Mouse (Mus musculus): Measurements from ENCODE around the gene Magi2.

Magi2 gene

DNA sequence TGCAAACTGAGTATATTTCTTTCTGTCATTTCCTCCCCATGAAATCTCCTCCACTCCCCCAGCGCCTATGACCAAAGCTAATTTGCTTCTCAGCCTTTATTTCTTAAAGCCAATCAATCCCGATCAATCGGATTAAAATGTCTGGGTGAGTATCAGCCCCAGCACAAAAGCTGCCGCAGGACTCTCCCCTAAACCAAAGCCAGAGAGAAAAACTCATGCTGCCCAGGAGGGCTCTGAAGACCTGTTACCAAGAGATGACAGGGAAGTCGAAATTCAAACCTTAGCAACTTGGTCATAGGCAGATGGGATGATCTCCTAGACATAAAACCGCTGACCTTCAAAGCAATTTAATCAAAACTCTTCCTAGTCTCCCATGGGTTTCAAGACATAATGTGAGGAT lies 754.7 kb downstream of the Magi2 start:
- DNase-seq: no peak

DNA sequence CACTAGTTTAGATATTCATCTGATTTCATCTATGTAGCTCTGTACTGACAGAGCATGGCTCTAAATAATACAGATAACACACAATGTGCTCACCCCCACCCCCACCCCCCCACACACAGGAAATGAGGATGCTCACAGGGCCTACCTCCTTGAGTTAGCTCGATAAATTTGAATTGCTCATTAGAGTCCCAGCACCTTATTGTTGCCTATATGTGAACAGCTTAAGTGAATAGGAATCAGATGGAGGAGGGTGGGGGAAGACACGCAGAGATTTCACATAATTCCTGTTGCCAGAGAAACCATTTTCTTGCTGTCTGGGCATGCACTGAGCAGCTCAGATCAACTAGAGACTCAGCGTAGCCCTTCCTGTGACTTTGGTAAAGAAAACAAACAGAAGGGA lies 755.2 kb downstream of the Magi2 start:
- no peak for DNase-seq

GRCm38 (mm10) chr5:19999486-19999885 lies 772.6 kb downstream of the Magi2 start:
- no peak for DNase-seq

DNA sequence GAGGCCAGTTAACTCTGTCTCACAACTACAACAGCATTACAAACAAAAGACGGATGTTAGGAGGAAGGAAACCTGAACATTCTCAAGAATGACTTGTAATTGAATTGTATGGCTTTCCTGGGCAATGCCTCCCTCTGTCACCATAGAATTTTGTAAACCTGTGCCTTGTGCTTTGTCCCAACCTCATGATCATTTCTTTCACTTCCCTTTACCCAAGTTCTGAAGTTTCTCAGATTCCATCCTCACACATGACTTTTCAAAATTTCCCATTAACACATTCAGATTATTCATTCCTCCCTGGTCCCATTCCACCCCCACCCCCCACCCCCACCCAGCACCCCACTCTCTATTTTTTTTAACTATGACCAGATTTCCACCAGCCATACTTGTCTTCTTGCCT lies 773.1 kb downstream of the Magi2 start:
- DNase-seq: no peak

GRCm38 (mm10) chr5:20006616-20007015 lies 779.8 kb downstream of the Magi2 start:
- DNase-seq: no peak

DNA sequence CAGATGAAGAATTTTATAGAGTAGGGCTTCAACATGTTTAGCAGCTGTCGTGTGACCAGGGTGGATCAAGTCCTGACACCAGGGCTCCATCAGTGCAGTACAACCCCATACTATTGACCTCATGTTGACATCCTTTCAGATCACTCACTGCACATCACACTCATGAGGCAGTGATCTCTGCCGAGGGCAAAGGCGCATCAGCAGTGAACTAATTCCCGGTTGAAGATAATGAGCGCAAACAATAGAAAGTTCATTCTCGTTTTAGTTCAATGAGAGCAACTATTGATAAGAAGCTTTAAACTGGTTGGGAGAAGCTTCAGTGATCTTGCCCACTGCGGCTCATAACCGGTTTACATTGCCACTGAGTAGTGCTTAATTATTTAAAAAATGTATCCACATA lies 780.4 kb downstream of the Magi2 start:
- no peak for DNase-seq

GRCm38 (mm10) chr5:20010210-20010609 lies 783.4 kb downstream of the Magi2 start:
- DNase-seq: no peak

- no peak for DNase-seq
Observed at GRCm38 (mm10) chr5:20018063-20018462, 791.2 kb downstream of the Magi2 start.

DNA sequence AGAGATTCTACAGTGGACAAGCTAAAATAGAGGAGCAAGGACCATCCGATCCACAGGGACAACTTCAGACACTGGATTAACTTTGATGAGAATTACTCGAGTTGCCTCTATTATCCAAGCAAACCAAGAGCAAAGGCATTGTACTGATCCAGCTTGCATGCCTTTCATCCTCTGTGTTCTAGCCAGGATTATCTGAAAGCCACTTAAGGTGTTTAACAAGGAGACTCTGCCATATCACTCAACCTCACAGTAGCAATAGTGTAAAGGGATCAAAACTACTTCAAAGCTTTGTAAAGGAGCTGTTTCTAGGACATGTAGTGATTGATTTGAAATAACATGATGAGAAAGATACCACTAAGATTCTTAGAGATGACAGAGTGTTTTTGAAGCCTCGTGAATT lies 819.8 kb downstream of the Magi2 start:
- DNase-seq: no peak

- DNase-seq: no peak
Observed at GRCm38 (mm10) chr5:20048386-20048785, 821.5 kb downstream of the Magi2 start.

DNA sequence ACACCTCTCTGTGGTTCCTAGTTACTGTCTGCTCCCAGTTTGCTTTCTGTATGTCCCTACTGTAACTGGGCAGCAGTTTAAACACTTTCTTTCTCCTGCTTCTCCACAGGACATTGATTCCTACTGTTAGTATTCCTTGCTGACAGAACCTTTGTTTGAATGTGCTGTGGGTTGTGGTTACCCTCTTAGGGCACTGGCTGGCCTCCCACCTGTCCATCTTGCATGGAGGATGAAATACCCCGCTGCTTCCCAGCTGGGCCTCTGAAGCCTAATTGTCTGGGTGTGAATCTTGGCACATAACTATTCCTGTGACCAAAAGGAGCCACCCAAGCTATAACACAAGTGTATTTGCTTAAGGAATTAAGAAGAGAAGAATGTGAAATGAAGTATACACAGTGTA lies 823.4 kb downstream of the Magi2 start:
- DNase-seq: no peak

GRCm38 (mm10) chr5:20055000-20055399 lies 828.2 kb downstream of the Magi2 start:
- DNase-seq: no peak

- DNase-seq: no peak
Observed at GRCm38 (mm10) chr5:20056074-20056842, 829.4 kb downstream of the Magi2 start.

DNA sequence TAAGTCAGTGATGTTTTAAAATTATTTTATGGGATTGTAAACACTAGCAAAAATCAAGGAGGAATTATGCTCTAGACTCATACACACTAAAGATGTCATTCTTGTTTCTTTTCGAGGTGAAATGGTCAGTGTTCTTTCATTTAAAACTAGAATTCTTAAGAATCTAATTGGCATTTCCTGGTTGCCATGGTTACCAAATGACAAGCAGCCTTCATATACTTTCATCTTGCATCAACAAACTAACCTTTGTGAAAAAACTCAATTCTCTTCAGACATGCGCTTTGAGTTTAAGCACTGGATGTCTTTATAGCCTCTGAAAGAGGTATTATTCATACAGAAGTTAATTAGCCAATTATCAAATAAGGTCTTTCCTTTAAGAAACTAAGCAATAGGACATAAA lies 830.0 kb downstream of the Magi2 start:
- DNase-seq: no peak

- no peak for DNase-seq
Observed at GRCm38 (mm10) chr5:20062011-20062410, 835.2 kb downstream of the Magi2 start.

GRCm38 (mm10) chr5:20065081-20065480 lies 838.2 kb downstream of the Magi2 start:
- no peak for DNase-seq

DNA sequence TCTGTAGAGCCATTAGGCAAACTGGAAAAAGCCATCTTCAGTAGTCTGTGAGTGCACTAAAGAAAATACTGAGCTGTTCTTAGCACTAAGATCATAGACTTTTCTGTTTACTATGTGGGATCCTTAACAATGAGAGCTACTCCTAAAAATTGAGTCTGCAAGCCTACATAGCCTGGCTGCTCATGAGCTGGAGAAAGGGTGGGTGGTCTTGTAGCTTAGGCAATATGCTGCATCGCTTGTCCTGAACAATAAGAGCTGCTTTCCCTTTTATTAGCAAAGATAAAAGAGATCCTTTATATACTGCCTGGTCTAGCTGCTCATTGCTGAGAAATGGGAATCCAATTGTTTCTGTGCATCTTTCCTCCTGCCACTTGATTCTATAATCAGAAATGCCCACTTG lies 841.7 kb downstream of the Magi2 start:
- DNase-seq: no peak

- no peak for DNase-seq
Observed at GRCm38 (mm10) chr5:20068921-20069486, 842.2 kb downstream of the Magi2 start.

- no peak for DNase-seq
Observed at GRCm38 (mm10) chr5:20074101-20074500, 847.3 kb downstream of the Magi2 start.

DNA sequence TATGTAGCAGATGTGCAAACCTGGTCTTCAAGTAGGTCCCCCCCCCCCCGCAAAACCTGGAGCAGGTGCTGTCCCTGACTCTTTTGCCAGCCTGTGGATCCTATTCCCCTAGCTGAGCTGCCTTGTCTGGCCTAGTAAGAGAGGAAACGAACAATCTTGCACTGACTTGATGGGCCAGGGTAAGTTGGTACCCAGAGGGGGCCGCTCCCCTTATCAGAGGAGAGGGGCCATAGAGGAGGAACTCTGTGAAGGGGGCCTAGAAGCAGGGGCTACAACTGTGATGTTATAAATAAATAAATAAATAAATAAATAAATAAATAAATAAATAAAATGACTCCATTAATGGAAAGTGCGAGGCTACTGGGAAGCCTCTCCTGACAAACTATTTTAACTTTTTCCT lies 848.0 kb downstream of the Magi2 start:
- no peak for DNase-seq

DNA sequence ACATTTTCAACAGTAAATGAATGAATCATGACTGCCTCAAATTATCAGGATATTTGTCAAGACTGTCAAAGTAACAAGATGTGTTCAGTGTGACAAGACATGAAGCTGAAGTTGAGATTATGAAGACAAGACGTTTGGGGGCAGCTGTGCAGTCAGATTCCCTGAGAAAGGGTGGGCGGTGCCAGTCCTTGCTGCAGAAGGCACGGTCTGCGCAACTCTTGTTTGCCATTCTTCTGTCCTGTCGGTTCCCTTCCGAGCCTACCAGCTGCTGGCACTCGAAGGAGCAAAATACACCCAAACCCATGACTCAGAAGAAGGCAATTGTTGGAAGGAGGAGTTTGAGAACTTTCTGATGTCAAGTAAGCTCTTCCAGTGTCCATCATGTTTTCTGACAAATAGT lies 852.1 kb downstream of the Magi2 start:
- DNase-seq: peak; percentile 13

DNA sequence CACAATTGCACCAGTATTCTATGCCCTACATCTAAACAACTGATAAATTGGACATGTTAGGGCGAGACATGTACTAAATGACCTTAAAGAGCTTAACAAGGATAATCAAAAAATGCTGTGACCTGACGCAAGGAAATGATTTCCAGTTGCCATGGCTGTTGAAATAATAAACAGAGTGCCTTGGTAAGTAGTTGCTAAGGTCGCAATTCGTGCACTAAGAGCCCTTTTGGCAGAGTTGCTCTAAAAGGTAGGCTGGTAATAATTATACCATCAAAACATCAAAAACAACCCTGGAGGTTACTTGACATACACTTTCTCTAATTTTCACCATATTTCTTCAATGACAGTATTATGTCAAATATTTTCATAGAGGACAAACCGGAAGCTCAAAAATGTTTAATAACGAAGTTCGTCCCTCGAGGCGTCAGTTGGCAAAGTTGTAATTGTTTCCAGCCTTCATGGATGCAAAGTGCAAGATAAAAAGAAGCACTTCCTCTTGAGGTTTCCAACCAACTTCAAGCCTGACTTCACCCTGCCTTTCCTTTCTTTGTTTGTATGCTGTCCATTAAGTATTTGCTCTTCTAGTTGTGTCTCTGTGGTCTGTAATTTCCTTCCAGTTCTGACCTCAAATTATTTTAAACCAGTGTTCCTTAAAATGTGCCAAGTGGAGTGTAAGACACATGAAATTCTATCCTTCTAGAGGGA lies 853.9 kb downstream of the Magi2 start:
- DNase-seq: no peak

GRCm38 (mm10) chr5:20082368-20082767 lies 855.5 kb downstream of the Magi2 start:
- DNase-seq: no peak

- DNase-seq: no peak
Observed at GRCm38 (mm10) chr5:20087083-20087482, 860.2 kb downstream of the Magi2 start.
